Mouse (Mus musculus): ENCODE data around the gene Tub. TPM values are rescaled to one million over a fixed set of nuclear protein-coding genes. Genes with fewer than 3 reads are reported as not detected.

The Tub gene
- total RNA-seq, 2 experiments from 2014 or later = 0.14 to 0.67 TPM

DNA sequence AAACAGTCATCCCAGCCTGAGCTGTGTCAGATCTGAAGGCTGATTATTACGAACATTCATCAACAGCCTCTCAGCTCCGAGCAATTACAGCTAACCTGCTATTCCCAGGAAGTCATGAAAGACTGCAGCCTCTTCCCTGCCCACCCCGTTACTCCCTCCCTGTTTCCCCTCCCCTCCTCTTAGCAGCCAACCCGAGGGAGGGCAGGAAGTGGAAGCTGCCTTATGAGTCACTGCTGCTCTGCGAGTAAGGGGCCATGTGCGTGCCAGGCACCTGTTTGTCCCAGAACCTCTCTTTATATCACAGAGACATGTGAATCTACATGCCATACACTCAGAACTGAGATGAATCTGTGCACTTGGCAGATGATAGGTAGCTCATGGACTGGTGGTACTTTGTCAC lies 18.1 kb downstream of the Tub start:
- DNase-seq = no peak
- intact Hi-C loops (cut with DNase I) = loop anchor here (10.0 kb wide), 1 partner anchor 457 kb away; no protein-coding TSS in a partner anchor

DNA sequence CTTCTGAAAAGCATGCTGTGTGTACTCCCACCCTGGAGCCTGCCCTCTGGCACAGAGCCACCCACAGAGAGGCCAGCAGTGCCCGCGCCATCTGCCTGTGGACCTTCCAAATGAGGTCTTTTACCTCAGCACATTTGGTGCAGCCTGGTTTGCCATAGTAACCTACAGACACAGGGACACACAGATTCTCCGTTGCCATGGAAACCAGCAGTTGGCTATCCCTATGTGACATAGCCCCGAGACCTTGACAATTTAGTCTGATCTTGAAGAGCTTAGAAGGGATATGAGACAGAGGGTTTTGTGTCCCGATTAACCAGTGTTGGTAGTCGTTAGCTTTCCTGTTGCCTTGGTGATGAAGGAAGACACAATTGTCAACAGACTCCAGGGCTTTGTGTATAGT lies 22.1 kb downstream of the Tub start:
- intact Hi-C loops (cut with DNase I) = no loop called here
- DNase-seq = no peak

DNA sequence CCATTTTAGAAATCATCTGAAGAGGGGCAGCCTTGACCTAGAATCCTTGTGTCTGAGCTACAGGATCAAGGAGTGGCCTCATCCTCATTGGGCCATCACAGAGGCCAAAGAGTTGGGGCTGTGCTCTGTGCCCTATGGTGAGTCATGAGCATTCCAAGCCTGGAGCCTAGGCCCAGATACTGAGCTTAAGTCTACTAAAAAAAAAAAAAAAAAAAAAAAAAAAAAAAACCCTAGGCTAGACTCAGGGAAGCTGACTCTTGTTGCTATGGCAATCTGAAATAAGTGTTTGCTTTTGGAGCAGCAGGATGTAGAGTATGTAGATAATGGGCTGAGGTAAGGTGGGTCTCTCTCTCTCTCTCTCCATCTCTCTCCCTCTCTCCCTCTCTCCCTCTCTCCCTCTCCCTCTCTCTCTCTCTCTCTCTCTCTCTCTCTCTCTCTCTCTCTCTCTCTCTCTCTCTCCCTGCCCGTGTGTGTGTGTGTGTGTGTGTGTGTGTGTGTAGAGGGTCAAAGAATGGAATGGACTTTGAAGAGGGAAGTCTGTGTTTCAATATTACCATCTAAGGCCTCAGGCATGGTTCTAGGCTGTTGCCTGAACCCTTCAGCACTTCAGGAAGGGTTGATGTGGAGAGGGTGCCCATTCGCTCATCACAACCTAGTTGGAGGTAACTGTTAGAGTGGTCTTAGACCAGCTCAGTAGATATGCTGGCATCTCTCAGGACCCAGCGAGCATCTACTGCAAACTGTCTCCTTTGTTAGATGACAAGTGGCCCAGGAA lies 36.0 kb downstream of the Tub start:
- intact Hi-C loops (cut with DNase I) = no loop called here
- no peak for DNase-seq

DNA sequence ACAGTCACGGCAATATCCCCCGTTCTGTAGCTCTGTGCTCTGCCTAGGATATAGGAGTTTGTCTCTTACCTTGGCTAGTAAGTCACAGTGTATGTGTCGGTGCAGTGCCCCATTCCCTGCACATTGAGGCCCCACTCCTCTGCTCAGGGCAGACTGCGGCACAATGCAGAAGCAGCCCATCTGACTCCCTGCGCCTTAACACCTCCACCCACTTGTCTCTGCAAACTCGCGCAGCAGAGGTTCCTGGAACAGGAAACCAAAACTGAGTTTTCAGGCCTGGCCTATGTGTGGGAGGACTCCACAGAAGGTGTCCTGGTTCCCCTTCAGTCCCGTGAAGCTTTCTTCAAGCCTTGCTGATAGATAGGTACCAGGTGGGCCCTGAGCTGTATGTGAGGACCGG lies 41.1 kb downstream of the Tub start:
- no peak for DNase-seq
- intact Hi-C loops (cut with DNase I) = loop anchor here (2.0 kb wide), 1 partner anchor 30 kb away; no protein-coding TSS in a partner anchor

DNA sequence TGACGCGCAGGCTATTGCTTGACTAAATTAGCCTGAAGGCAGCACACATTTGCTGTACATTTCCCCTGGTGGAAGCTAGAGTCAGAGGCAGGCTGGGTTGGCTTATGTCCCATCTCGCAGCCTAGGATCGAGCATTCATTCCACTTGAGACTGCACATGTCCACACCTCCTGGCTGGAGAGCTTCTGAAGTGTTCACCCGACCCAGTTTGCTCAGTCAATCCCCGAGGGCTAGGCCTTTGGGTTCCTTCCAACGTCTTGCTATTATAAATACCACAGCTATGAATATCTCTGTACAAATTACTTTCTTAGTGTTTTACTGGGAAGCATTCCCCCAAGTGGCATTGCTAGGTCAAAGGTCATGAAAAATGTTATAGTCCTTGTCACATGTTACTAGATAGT lies 43.1 kb downstream of the Tub start:
- intact Hi-C loops (cut with DNase I) = no loop called here
- peak; percentile 46 to 52 for DNase-seq

DNA sequence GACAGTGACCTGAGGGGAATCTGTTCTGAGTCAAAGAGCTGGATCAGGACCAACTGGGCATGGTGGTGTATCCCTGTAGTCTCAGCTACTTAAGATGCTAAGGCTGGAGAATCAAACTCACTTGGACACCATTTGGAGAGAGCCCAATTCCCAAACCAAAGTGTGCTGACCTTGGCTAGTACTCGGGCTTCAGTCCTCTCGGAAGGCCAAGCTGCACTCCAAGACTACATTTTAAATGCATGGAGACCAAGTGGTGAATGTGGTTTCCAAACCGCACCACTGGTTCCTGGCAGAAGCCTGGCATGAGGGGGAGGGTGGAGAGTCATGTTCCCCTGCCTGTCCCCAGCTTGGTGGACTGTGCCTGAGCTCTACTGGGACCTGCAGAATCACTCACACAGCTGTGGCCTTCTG lies 43.7 kb downstream of the Tub start:
- DNase-seq = peak in 1 of 2 experiments; percentile 11
- intact Hi-C loops (cut with DNase I) = no loop called here

GRCm38 (mm10) chr7:108996156-108996555 lies 46.0 kb downstream of the Tub start:
- intact Hi-C loops (cut with DNase I) = no loop called here

DNA sequence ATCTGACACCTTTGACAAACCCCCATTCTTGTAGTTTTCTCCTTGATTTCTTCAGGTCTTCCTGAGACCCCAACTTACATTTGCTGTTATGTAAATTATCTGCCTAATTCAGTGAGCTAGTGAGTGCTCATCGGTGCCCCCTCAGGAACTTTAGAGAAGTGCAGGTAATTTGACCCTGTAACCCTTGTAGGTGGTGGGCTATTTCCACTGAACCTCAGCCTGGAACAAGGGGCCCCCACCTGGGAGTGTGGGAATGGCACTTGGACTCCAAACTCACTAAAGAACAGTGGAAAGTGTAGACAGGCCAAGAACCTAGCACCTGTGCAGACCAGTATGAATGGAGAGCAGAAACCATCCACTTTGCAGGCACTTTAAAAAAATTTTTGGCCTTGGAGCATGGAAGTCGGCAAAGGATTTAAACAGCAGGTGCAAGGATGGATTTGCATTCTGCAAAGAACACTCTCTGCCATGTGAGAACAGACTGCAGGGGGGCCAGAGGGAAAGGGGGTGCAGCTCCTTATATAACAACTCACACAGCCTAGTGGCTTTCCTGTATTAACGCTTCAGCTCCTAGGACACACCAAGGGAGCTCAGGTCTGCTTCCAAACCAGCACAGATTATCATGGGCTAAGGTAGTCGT lies 50.3 kb downstream of the Tub start:
- no peak for DNase-seq
- intact Hi-C loops (cut with DNase I) = no loop called here

More at GRCm38 (mm10) chr7:108996156-108996555, 46.0 kb downstream of the Tub start:
- no peak for DNase-seq

GRCm38 (mm10) chr7:109001971-109002370 lies 51.8 kb downstream of the Tub start:
- intact Hi-C loops (cut with DNase I) = no loop called here
- DNase-seq = no peak

DNA sequence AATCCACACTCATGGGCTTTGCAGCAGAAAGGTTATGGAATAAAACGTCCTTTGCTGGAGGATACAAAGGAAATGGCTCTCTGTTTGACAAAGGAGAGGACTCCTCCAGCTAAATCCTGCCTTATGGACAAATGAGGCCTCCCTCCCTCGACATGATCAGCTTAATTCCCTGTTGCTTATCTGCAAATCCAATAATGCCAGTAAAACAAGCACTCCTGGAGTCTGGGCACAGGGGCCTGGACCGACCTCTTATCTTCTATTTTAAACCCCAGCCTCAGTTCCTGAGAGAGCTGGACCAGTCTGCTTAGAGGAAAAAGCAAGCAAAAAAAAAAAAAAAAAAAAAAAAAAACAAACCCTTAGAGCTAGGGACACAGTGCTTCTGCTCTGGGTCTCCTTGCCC lies 53.5 kb downstream of the Tub start:
- intact Hi-C loops (cut with DNase I) = no loop called here
- DNase-seq = no peak

DNA sequence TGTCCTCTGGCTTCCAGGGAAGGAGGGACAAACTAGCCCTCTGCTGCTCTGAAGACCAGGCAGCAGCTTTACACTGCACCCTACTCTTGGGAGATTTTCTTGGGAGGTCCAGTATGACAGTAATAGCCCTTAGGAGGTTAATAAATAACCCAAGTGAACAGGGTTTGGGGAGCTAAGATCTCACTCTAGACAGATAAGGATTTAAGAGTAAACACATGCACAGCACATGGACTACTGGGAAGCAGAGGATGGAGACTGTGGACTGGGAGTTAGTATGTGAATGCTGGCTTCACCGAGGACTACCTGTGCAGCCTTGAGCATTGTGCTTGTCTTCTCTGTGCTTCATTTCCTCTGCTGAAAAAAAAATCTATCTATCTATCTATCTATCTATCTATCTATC lies 59.1 kb downstream of the Tub start:
- no peak for DNase-seq
- intact Hi-C loops (cut with DNase I) = no loop called here

- DNase-seq = no peak
- intact Hi-C loops (cut with DNase I) = no loop called here
These were observed 60.8 kb downstream of the Tub start for GRCm38 (mm10) chr7:109010720-109011595.

GRCm38 (mm10) chr7:109011596-109012180 lies 61.5 kb downstream of the Tub start:
- intact Hi-C loops (cut with DNase I) = no loop called here
- no peak for DNase-seq

DNA sequence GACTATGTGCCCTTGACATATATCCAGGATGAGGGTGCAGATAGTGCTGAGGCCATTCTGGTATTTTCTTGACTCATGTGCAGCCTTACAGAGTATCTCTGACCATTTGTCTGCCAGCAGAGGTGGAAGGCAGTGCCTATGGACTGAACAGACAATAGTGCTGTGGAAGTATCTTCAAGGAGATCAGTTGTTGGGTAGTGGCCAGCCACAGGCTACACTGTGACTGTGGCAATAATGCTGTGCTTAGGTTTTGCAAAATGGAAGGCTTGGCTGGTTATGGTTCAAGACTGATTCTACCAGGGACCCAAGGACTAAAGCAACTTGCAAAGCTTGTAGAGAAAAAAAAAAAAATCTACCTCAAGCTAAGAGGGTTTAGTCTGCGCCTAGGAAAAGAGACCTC lies 62.4 kb downstream of the Tub start:
- intact Hi-C loops (cut with DNase I) = no loop called here
- no peak for DNase-seq

DNA sequence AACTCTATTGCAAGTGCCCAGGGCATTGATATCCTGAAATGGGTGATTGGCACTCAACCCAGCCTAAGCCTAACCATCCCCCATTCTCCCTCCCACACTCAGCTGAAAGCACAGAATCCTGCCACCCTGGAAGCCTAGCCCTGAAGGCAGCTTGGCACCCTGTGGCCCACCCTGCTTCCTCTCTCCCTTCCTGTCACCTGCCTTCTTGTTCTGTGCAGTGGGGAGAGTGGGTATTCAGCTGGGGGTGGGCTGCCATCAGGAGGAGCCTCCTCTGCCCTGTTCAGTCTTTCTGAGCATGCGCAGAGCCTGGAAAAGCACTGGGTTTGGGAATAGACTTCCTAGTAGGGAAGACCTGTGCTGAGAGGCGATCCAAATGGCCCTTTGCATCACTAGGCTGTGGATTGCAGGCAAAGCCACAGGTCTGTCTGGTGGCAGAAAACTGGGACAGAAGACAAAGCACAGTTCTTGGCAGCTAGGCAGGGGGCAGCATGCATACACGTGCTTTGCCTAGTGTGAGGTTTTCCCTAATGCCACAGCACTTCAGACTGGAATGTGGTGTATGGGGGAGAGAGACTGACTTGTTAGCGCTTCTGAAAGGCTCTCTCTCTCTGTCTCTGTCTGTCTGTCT lies 63.0 kb downstream of the Tub start:
- intact Hi-C loops (cut with DNase I) = no loop called here
- DNase-seq = no peak

- DNase-seq = no peak
- intact Hi-C loops (cut with DNase I) = no loop called here
These were observed 64.7 kb downstream of the Tub start for GRCm38 (mm10) chr7:109014851-109015250.

DNA sequence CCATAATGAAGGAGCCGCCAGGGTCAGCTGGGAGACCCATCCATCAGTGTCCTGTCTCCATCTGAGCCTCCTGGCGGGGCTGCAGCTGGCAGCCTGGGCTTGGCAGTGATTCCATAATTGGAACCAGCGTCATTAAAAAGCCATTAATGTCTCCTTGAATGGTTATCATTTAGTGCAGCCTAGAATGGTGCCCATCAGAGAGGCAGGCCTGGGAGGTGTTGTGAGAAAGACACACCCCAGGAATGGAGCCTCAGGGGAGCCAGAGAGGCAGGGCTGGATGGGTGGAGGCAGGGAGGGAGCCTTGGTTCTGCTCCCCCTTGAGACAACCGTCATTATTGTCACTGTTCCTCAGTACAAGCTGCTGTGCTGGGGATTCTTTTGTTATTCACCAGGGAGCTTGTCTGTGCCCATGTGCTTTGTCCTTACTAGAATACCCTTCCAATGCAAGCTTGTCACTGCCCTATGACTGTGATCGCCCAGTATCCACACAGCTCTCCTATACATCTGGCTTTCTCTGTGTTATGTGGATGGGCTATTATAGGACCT lies 66.3 kb downstream of the Tub start:
- no peak for DNase-seq
- intact Hi-C loops (cut with DNase I) = no loop called here

GRCm38 (mm10) chr7:109019243-109019642 lies 69.1 kb downstream of the Tub start:
- no peak for DNase-seq
- intact Hi-C loops (cut with DNase I) = no loop called here

DNA sequence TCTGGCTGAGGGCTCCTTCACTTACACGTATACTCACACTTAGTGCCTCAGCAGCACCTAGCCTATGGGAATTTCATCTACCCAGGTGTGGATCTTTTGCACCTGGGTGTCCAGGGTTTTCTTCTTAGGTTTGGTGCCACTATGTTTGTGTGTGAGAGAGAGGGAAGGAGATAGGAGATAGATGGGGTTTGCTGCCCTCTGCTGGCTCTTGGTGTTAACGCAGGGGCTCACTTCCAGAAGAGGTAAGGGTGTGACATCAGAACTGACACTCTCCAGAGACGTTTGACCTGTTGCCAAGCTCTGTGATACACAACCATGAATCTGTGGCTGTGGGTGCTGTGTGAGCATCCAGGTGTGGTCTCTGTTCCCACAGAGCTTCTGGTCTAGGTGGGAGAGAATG lies 71.3 kb downstream of the Tub start:
- DNase-seq = peak; percentile 37 to 63
- intact Hi-C loops (cut with DNase I) = loop anchor here (1.0 to 2.0 kb wide), 2 partner anchors 31 to 54 kb away; no protein-coding TSS in a partner anchor

DNA sequence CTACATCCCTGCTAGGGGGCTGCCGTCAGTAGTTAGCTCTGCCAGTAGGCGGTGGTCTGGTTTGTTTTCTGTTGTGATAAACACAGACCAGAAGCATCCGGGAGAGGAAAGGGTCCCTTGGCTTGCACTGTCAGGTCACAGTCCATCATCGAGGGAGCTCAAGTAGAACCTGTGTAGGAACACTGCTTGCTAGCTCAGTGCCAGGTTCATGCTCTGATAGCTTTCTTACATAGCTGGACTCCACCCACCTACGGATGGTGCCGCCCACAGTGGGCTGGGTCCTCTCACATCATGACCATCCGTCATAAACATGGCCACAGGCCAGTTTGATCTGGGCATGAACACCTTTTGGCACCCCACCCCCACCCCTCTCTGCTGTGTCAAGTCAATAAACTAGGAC lies 75.6 kb downstream of the Tub start:
- intact Hi-C loops (cut with DNase I) = no loop called here

More for the DNA sequence above, 75.6 kb downstream of the Tub start:
- DNase-seq = no peak

Data from heart, postnatal 36 days (tissue).